Mouse (Mus musculus): ENCODE results near the gene Plekhh3.

The Plekhh3 gene

DNA sequence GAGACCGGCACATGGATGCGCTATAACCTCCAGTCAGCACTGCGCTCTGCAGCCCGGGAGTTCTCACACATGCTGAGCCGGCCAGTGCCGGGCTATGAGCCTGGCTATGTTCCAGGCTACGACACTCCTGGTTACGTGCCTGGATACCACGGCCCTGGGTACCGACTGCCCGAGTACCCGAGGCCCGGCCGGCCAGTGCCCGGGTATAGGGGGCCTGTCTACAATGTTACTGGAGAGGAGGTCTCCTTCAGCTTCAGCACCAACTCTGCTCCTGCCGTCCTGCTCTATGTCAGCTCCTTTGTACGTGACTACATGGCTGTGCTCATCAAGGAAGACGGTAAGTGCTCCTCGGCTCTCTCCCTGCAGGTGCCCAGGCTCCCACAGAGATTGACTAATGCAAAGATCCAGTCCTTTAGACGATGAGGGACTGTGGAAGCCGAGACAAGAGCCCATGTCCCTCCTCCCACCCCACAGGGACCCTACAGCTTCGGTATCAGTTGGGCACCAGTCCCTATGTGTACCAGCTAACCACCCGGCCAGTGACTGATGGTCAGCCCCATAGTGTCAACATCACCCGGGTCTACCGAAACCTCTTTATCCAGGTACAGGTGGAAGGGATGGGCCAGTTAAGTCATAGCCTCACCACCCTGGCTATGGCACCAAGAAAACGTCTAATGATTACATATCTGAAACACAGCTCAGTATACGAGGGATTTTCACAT lies 15.5 kb upstream of the Plekhh3 start:
- no peak for DNase-seq (ENCODE audit: low spot score in 2 of 2)

DNA sequence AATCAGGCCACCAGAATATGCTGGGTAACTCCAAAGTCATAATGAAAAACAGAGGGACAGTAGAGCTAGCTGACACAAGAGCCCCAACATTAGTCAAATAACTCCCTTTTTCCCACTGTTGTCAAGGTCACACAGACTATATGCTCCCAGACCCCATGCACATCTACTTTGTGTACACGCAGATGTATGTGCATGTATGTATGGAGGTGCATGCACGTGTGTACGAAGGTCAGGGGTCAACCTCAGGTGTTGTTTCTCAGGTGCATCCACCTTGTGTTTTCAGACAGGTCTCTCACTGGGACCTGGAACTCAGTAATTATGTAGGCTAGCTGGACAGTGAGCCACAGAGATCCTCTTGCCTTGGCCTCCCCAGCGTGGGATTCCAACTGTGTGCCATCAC lies 14.3 kb upstream of the Plekhh3 start:
- no peak for DNase-seq (ENCODE audit: low spot score in 2 of 2)

DNA sequence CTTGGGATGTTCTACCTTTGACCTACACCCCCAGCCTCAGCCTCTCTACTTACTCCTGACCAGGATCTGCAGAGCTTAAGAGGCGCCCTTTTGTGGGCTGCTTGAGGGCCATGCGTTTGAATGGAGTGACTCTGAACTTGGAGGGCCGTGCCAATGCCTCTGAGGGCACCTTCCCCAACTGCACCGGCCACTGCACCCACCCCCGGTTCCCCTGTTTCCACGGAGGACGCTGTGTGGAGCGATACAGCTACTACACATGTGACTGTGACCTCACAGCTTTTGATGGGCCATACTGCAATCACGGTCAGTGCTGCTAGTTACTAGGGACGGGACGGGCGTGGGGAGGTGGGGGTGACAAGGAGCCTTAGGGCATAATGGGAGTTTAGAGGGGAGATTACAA lies 13.8 kb upstream of the Plekhh3 start:
- DNase-seq (ENCODE audit: low spot score in 2 of 2), result no peak

DNA sequence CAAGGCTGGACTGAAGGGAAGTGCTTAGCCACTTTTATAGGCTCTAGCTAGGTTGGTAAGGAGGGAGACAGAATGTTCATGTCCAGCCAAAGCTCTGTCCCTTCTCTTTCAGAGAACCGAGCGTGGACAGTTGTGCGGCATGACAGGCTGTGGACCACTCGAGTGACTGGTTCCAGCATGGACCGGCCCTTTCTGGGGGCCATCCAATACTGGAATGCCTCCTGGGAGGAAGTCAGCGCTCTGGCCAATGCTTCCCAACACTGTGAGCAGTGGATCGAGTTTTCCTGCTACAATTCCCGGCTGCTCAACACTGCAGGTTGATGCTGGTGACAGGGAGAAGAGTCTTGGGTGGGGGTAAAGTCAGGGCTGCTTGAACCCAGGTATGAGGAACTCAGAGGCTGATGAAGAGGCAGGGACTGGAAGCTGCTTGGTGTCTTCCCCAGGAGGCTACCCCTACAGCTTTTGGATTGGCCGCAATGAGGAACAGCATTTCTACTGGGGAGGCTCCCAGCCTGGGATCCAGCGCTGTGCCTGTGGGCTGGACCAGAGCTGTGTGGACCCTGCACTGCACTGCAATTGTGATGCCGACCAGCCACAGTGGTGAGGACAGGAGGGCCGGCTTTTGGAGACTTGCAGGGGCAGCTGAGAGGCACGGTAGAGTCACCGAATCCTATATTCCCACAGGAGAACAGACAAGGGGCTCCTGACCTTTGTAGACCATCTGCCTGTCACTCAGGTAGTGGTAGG lies 11.8 kb upstream of the Plekhh3 start:
- no peak for DNase-seq (ENCODE audit: low spot score in 2 of 2)

DNA sequence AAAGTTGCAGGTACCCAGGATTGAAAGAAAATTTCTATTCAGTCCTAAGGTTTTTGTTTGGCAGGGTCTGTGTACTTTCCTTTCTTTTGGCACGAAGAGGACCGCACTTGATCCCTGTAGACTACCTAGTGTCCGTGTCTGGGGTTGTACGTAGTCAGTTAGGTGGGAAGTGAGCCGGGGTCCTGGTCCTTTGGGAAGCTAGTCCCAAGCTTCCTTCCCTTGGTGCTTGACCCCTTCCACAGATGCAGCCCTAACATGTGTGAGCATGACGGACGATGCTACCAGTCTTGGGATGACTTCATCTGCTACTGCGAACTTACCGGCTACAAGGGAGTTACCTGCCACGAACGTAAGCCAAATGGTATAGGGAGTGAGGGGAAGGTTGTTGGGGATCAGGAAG lies 10.8 kb upstream of the Plekhh3 start:
- DNase-seq (ENCODE audit: low spot score in 2 of 2), result no peak

GRCm38 (mm10) chr11:101180846-101181740 lies 9.9 kb upstream of the Plekhh3 start:
- DNase-seq (ENCODE audit: low spot score in 2 of 2), result no peak

GRCm38 (mm10) chr11:101180261-101180660 lies 9.1 kb upstream of the Plekhh3 start:
- no peak for DNase-seq (ENCODE audit: low spot score in 2 of 2)

- DNase-seq (ENCODE audit: low spot score in 2 of 2), result no peak
Measured at GRCm38 (mm10) chr11:101179306-101179705, 8.2 kb upstream of the Plekhh3 start.

DNA sequence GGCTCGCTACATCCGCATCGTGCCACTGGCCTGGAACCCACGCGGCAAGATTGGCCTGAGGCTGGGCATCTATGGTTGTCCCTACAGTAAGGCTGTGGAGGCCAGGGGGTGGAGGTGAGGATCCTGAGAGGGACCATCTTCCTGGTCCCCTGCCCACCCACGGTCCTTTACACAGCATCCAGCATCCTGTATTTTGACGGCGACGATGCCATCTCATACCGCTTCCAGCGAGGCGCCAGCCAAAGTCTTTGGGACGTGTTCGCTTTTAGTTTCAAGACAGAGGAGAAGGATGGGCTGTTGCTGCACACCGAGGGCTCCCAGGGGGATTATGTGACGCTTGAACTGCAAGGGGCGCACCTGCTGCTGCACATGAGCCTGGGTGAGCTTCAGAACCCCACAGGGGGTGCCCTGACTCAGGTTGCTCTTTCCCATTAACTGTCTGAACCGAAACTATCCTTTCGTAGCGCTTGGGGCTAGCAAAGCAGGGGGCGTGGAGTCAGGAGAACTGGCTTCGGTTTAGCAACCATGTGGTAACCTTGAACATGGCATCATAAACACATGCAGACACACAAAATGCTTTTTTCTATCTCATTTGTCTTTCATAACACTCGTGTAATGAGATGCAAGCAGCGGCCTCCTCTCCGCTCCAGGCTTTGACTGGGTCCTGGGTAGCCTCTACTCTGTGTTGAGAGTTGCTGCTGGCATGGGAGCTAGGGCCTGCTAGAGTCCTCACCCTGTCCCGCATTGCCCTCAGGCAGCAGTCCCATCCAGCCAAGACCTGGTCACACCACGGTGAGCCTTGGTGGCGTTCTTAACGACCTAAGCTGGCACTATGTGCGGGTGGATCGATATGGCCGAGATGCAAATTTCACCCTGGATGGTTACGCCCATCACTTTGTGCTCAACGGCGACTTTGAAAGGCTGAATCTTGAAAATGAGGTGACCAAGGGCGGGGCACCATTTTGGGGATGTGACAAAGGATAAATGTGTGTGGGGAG lies 7.2 kb upstream of the Plekhh3 start:
- DNase-seq (ENCODE audit: low spot score in 2 of 2), result no peak

DNA sequence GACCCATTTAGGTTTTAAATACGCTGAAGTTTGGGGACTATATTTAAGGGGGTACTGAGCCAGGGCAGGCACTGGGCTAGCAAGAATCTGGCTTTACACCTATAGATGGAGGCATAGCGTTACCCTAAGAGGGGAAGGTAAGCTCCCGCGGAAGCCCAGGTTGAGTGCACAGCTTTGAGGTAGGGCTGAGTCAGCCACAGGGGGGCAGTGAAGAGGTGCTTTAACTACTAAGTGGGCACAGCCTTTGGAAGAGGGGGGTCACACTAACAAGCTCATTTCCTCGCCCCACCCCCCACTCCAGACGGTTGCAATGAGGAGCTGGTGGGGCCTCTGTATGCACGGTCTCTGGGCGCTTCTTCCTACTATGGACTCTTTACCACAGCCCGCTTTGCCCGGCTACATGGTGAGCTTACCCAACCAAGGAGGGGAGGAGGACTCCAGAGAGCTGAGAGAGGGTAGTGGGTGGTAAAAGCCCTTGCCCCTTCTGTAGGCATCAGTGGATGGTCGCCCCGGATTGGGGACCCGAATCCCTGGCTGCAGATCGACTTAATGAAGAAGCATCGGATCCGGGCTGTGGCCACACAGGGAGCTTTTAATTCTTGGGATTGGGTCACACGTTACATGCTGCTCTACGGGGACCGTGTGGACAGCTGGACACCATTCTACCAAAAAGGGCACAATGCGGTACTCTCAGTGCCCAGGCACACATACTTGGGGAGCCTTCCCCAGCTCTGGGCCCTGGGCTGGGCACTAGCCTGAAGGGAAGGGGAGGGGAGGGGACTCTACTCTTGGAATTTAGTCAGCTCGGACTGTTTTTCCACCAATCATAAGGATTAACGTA lies 6.0 kb upstream of the Plekhh3 start:
- DNase-seq (ENCODE audit: low spot score in 2 of 2), result no peak

DNA sequence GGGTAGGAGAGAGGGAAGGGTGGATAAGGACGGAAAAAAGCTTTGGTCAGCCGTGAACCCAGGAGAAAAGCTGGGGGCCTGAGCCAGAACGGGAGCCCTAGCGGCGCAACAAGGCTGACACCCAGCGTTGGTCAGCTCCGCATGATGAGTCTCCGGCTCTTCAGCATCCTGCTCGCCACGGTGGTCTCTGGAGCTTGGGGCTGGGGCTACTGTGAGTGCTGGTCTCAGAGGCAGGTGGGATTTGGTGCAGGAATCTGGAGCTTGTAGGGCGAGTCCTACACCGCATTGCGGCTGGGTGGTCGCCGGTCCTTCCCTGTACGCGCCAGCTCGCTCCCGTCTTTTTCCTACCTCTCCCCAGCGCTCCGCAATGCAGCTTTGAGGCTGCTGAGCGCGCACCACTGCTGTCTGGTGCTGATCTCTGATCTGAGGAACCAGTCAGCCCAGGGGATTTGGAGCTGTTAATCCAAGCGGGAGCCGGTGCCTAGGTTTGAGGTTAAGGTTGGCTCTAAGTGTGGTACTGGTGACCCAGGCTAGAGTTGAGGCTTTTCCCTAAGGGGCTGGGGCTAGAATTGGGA lies 5.1 kb upstream of the Plekhh3 start:
- no peak for DNase-seq (ENCODE audit: low spot score in 2 of 2)

DNA sequence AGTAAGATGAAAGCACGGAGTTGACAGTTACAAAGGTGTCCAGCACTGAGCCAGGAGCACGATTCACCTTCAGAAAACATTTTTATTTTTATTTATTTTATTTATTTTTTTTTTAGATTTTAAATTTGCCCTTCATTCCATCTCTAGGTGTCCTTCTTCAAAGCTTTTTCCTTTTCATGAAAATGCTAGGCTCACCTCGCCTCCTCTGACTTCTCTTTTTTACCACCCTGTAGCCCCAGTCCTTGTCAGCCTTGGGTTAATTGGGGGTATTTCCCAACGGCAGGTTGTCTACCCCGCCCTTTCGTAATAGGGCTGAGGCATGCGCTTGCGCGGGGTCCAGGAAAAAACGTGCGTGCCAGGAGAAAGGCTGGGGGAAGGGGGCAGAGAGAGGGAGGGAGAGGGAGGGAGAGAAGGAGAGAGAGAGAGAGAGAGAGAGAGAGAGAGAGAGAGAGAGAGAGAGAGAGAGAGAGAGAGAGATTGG lies 4.5 kb upstream of the Plekhh3 start:
- DNase-seq (ENCODE audit: low spot score in 2 of 2), result no peak

DNA sequence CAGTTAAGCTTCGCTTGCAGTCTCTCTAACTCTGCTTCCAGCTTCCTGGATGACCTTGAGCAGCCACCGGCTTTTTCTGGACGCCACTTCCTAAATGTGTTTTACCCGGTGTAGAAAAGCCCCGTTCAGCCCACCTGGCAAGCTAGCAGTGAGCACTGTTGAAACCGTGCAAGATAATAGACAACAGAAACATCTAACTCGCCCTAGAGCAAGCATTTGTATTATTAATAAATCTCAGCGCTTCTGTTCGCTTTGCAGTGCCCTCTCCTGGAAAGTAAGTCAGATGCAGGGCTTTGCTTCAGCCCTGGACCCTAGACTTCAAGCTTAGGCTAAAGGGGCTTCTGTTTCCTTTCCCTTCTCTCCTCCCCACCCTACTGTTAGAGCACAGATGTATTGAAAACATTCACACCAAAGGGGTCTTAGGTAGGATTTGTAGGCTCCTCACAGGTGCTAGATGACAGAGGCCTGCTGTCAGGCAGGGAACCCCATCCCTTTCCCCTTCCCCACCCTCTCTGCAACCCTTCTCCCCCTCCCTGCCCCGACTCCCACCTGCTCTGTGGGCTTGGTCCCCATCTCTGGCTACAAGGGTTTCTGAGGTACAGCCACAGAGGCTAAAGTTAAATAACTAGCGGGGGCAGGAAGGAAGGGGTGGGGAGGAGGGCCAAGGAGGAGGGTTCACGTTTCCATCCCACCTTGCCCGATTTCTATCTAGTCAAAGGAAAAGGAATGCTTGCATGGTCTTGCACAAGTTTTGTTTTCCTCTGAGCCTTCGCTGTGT lies 3.9 kb upstream of the Plekhh3 start, which contains the start of gene Ccr10:
Gene Ccr10 (minus strand): TSS at position 593 of the 778 bp plus-strand sequence.
- no peak for DNase-seq (ENCODE audit: low spot score in 2 of 2)

GRCm38 (mm10) chr11:101174389-101174745 lies 3.2 kb upstream of the Plekhh3 start:
- DNase-seq (ENCODE audit: low spot score in 2 of 2), result no peak

DNA sequence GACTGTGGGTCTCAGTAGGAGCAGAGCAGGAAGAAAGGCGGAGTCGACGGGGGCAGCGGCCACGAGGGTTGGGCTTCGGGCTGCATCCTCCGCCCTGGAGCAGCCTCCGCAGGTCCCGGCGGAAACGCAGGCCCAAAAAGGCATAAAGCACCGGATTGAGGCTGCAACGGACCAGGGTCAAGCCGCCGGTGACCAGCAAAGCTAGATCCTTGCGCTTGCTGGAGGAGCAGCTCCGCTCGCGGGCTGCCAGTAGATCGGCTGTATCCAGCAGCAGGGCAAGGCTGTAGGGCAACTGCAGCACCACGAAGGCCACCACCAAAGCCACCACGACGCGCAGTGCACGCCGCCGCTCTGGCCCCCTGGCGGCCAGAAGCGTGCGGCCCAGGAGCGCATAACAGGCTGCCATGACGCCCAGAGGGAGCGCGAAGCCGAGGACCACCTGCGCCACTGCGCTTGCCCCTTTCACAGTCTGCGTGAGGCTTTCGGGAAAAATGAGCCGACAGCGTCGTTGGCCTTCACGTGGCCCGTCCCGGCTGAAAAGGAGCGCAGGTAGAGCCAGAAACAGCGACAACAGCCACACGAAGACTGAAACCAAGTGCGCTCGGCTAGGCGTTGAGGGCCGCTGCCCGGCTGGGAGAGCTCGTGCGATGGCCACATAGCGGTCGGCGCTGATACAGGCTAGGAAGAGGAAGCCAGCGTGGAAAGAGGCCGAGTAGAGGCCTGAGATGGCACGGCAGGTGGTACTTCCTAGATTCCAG lies 2.7 kb upstream of the Plekhh3 start:
- peak; percentile 89 to 92 for DNase-seq (ENCODE audit: low spot score in 2 of 2)

GRCm38 (mm10) chr11:101173112-101173511 lies 2.0 kb upstream of the Plekhh3 start:
- peak; percentile 60 to 68 for DNase-seq (ENCODE audit: low spot score in 2 of 2)

GRCm38 (mm10) chr11:101172434-101172815 lies 1.3 kb upstream of the Plekhh3 start:
- no peak for DNase-seq (ENCODE audit: low spot score in 2 of 2)
